Mouse (Mus musculus): ENCODE measurements around the gene Sidt1.

DNA sequence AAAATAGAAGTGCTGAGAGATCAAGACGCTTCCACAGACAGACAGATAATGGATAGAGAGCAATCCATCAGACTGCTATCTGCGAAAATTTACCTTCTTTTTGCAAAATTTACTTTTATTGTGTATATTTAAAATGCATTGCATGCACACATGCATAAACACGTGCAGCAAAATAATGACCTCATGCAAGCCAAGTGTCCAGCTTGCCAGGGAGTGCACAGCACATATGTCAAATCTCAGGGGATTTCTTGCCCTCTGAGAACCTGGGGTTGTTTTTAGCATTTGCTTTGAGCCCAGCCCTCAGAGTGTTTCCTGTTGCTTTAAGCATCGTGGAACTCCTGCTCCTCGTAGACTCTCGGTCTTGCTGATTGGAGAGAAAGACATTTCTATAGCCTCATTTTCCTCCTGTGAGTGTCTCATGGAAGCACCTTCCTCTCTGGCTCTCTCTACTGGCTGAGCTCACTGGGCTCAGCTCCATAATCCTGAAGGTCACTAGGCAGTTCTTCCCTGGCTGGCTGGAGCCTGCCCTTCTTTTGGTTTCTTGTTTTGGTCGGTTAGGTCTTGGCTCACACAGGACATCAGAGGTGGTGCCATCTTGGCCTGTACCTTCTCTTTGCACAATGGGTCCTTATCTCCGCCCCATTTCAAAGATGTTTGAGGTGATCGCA, 61.5 kb downstream of the Sidt1 start:
- TF ChIP-seq CTCF (IDR thresholded peaks at IDR 0.05; ENCODE audit: low read depth) (no peak), EP300 (IDR thresholded peaks at IDR 0.05; ENCODE audit: low read depth) (no peak)
